Mouse (Mus musculus) olfactory bulb, adult 2 months (tissue): ENCODE data around the gene Cdh13.

Source experiments
- CTCF ChIP-seq: fragments of 200-500 bp; IDR thresholded peaks from 2 replicates; pipeline ENCODE4 v1.5.1; 2012; ENCODE audit warnings: low read depth, mild to moderate bottlenecking, low read length, moderate library complexity; ENCODE audit not compliant: insufficient read depth
- POLR2A ChIP-seq: fragments of 200-500 bp; IDR thresholded peaks from 2 replicates; pipeline ENCODE4 v1.6.1; 2012; ENCODE audit warnings: mild to moderate bottlenecking, low read depth, low read length, moderate library complexity; ENCODE audit not compliant: insufficient read depth

- peak; percentile 28; the same call in 1 of the 2 replicates for TF ChIP-seq CTCF
- no peak for TF ChIP-seq POLR2A
These were observed 696.3 kb downstream of the Cdh13 start for GRCm38 (mm10) chr8:118979800-118980199.
